Mouse (Mus musculus) embryonic facial prominence, embryonic 13.5 days (tissue): Measurements from ENCODE around the gene Mff. TPM values are rescaled to one million over a fixed set of nuclear protein-coding genes. Genes with fewer than 3 reads are reported as not detected.

Experiments
- ATAC-seq: fragments of 200-750 bp; cut with Nextera tagmentation; 2 replicates; pipeline ENCODE4 v1.8.0; 2017; ENCODE audit warnings: low read depth; ENCODE audit not compliant: insufficient number of reproducible peaks, insufficient read depth, low FRiP score, low TSS enrichment
- H3K27ac ChIP-seq: fragments of 300-500 bp; sonication (generic); 2 replicates; pipeline ENCODE4 v1.5.1; 2015; ENCODE audit warnings: moderate library complexity, mild to moderate bottlenecking, inconsistent platforms
- H3K27me3 ChIP-seq: fragments of 300-500 bp; sonication (generic); 2 replicates; pipeline ENCODE4 v1.6.1; 2015; ENCODE audit warnings: mild to moderate bottlenecking, inconsistent platforms
- H3K36me3 ChIP-seq: fragments of 300-500 bp; sonication (generic); 2 replicates; pipeline ENCODE4 v1.6.1; 2015; ENCODE audit warnings: mild to moderate bottlenecking, inconsistent platforms
- H3K4me1 ChIP-seq: fragments of 300-500 bp; sonication (generic); 2 replicates; pipeline ENCODE4 v1.6.1; 2015; ENCODE audit warnings: inconsistent platforms
- H3K4me2 ChIP-seq: fragments of 300-500 bp; sonication (generic); 2 replicates; pipeline ENCODE4 v1.6.1; 2015; ENCODE audit warnings: moderate library complexity, mild to moderate bottlenecking, inconsistent platforms
- H3K4me3 ChIP-seq: fragments of 300-500 bp; sonication (generic); 2 replicates; pipeline ENCODE4 v1.5.1; 2015; ENCODE audit warnings: mild to moderate bottlenecking, inconsistent platforms
- H3K9ac ChIP-seq: fragments of 300-500 bp; sonication (generic); 2 replicates; pipeline ENCODE4 v1.6.1; 2015; ENCODE audit warnings: mild to moderate bottlenecking, inconsistent platforms
- H3K9me3 ChIP-seq: fragments of 300-500 bp; sonication (generic); 2 replicates; pipeline ENCODE4 v1.6.1; 2016; ENCODE audit warnings: inconsistent platforms
- WGBS: fragments of 180-500 bp; shearing (Covaris S2); methylation state at CpG from one replicate; pipeline ENCODE4 v1.1.7; 2015; ENCODE audit warnings: mixed read lengths; 5-methylcytosine and 5-hydroxymethylcytosine counted together
- polyA plus RNA-seq: library from polyadenylated mRNA; unstranded; fragments of >200 nt; fragmentation: Nextera tagmentation; extraction: Ambion mirVana; gene quantifications from 2 replicates; pipeline ENCODE4 v1.2.1, GENCODE M21; 2015

Mff gene
- polyA plus RNA-seq, 1 experiment from 2014 or later: 219 TPM

DNA sequence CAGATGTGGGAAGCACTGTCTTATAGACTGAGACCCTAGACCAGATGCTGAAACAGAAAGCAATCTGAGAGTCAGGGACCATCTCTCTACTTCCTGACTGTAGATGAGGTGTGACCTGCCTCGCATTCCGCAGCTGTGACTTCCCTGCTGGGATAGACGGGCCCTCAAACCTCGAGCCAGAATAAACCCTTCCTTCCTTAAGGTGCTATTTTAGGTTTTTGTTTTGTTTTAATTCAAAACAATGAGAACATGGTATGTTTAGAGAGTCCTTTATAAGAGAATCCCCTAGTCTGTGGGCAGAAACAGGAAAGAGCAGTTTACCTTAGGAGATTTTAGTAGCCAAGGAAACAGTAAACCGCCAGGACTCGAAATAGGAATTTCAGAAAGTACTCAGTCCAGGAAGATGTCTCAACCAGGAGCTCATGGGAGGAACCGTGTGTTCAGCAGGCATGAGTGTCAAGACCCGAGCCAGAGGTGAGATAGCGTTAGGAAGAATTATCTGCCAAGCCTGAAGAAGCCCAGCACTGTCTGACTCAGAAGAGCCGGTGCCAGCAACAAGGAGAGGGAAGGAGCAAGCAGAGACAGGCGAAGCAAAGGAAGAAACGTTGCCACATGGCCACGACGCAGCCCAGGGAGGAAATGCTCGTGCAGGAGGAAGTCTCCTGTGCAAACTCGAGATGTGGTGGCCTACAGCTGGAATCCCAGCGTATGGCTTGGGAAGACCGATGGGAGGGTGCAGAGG, 71.2 kb downstream of the Mff start:
- no peak overlapping the region for H3K4me3 ChIP-seq
- H3K4me1 ChIP-seq: peaks cover 2% of the 10 kb centered on the region; the same call in 1 of the 2 replicates
- H3K27me3 ChIP-seq: no peaks in the 10 kb centered on the region
- no peak for ATAC-seq
- H3K27ac ChIP-seq: no peak overlapping the region
- no peaks in the 10 kb centered on the region for H3K9me3 ChIP-seq
- no peak overlapping the region for H3K9ac ChIP-seq
- H3K4me2 ChIP-seq: no peak overlapping the region
- 72% methylated on average over 18 of the region's 18 CpGs for WGBS
- no peaks in the 10 kb centered on the region for H3K36me3 ChIP-seq

DNA sequence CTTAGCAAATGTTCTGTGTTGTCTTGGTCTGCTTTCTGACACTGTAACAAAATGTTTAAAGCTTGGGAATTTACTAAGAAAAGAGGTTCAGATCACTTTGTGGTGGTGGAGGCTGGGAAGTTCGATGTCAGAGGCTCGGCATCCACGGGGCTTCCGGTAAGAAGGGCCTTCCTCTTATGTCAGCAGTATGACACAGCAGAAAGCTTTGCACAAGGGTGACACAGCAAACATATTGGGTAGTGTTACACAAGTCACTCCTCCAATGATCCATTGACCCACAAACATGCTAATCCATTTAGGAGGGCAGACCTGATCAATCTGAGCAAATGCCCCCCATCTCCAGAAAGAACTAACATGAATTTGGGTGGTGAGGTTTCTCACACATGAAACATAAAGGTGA, 72.4 kb downstream of the Mff start:
- 85% methylated on average over 4 of the region's 4 CpGs for WGBS
- no peak for ATAC-seq

GRCm38 (mm10) chr1:82798304-82798703, 73.6 kb downstream of the Mff start:
- Histone ChIP-seq H3K36me3 (no peaks in the 10 kb centered on the region), H3K27me3 (no peaks in the 10 kb centered on the region), H3K4me1 (no peaks in the 10 kb centered on the region), H3K4me2 (no peak overlapping the region), H3K4me3 (no peak overlapping the region), H3K27ac (no peak overlapping the region), H3K9ac (no peak overlapping the region), H3K9me3 (no peaks in the 10 kb centered on the region)
- no peak for ATAC-seq
- WGBS: 76% methylated on average over 5 of the region's 5 CpGs

More for the DNA sequence above, 72.4 kb downstream of the Mff start:
- Histone ChIP-seq H3K27me3 (no peaks in the 10 kb centered on the region), H3K4me3 (no peak overlapping the region), H3K9ac (no peak overlapping the region), H3K27ac (no peak overlapping the region), H3K4me1 (no peaks in the 10 kb centered on the region), H3K4me2 (no peak overlapping the region), H3K36me3 (no peaks in the 10 kb centered on the region), H3K9me3 (no peaks in the 10 kb centered on the region)

DNA sequence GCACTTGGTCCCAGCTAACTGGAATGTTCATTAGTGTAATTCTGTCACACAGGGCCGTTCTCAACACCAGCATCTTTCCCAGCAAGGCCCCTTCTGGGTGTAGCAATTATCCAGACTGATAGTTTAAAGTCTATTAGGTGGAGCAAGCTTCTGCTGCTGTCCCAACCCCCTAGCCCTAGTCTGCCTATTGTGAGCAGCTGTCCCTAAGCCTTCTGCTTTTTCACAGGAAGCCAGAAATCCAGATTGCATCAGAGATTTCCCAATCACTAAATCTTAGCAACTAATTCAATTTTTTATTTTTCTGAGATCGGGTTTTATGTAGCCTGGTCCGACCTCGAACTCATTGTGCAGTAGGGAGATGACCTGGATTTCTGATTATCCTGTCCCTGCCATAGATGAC, 74.2 kb downstream of the Mff start:
- Histone ChIP-seq H3K4me1 (no peaks in the 10 kb centered on the region), H3K4me2 (no peak overlapping the region)
- no peak for ATAC-seq

DNA sequence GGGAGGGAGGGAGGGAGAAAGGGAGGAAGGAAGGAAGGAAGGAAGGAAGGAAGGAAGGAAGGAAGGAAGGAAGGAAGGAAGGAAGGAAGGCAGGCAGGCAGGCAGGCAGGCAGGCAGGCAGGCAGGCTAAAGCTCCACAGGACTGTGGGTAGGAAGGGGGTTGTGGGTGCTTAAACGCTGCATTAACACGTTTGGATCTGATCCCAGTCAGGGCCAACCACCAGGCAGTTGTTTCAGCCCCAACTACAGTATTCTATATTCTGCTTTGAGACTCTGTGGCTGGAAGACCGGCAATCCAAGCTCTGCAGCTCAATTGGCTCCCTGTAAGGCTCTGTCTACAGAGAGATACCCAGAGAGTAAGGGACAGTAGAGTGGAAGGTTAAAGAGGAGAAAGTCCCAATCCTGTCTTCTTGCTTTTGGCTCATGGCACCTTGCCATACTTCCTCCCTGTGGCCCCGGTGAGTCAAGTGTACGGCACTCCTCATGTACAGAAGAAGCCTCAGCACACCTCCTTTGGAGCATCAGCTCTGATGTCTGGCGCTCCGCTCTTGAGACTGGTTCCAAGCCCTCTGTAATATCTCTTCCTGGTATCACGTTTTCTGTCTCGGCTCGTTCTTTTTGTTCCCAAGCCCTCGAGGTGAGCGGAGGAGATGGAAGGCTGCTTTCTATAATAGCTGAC, 76.6 kb downstream of the Mff start:
- WGBS: 76% methylated on average over 12 of the region's 12 CpGs
- Histone ChIP-seq H3K36me3 (no peaks in the 10 kb centered on the region), H3K9ac (no peak overlapping the region), H3K4me2 (no peak overlapping the region), H3K4me3 (no peak overlapping the region), H3K4me1 (no peaks in the 10 kb centered on the region), H3K27ac (no peak overlapping the region), H3K9me3 (no peaks in the 10 kb centered on the region), H3K27me3 (no peaks in the 10 kb centered on the region)
- ATAC-seq: no peak

More for the DNA sequence above, 74.2 kb downstream of the Mff start:
- Histone ChIP-seq H3K9ac (no peak overlapping the region), H3K27ac (no peak overlapping the region), H3K27me3 (no peaks in the 10 kb centered on the region), H3K9me3 (no peaks in the 10 kb centered on the region), H3K4me3 (no peak overlapping the region), H3K36me3 (no peaks in the 10 kb centered on the region)
- 70% methylated on average over 4 of the region's 4 CpGs for WGBS

Other genes with a start within 250 kb of the Mff start
- gene Col4a4, start 138.0 kb upstream of the Mff start, polyA plus RNA-seq: 0.08 and 0.10 TPM in 2 replicates
- 0.03 and 0.06 TPM in 2 replicates for gene Col4a3, start 138.0 kb upstream of the Mff start, polyA plus RNA-seq
- 0.14 and 0.78 TPM in 2 replicates for gene Tm4sf20, start 43.6 kb downstream of the Mff start, polyA plus RNA-seq
- not detected in 2 replicates for gene Gm47791, start 46.4 kb downstream of the Mff start, polyA plus RNA-seq
- 22.9 and 28.1 TPM in 2 replicates for gene Agfg1, start 114.6 kb downstream of the Mff start, polyA plus RNA-seq
- 0.35 TPM in 1 of 2 replicates, not detected in the other for gene A030005L19Rik, start 188.4 kb downstream of the Mff start, polyA plus RNA-seq
- gene A030014E15Rik, start 200.0 kb downstream of the Mff start, polyA plus RNA-seq: not detected in 2 replicates
- gene Gm6217, start 206.5 kb downstream of the Mff start, polyA plus RNA-seq: not detected in 2 replicates
- not detected in 2 replicates for gene A030003K21Rik, start 218.5 kb downstream of the Mff start, polyA plus RNA-seq
- gene Gm7544, start 231.1 kb downstream of the Mff start, polyA plus RNA-seq: not detected in 2 replicates
- gene Gm47955, start 235.4 kb downstream of the Mff start, polyA plus RNA-seq: not detected in 2 replicates